Mouse (Mus musculus): ENCODE data around the gene Tob1. TPM values are rescaled to one million over a fixed set of nuclear protein-coding genes. Genes with fewer than 3 reads are reported as not detected.

The Tob1 gene
- polyA plus RNA-seq, 1 experiment from 2014 or later, result 28.9 TPM

Other genes with a start within 250 kb of the Tob1 start
- 289 and 314 TPM in 2 replicates for gene Gm20390, start 243.2 kb upstream of the Tob1 start, polyA plus RNA-seq (2015; fragmentation: Nextera tagmentation; extraction: Ambion mirVana)
- gene Nme1, start 242.9 kb upstream of the Tob1 start, polyA plus RNA-seq (2015; fragmentation: Nextera tagmentation; extraction: Ambion mirVana), result 100 and 105 TPM in 2 replicates
- gene Spag9, start 215.4 kb upstream of the Tob1 start, polyA plus RNA-seq (2015; fragmentation: Nextera tagmentation; extraction: Ambion mirVana), result 35.0 and 36.2 TPM in 2 replicates
- gene Wfikkn2, start 34.6 kb downstream of the Tob1 start, polyA plus RNA-seq (2015; fragmentation: Nextera tagmentation; extraction: Ambion mirVana), result 1.2 and 1.5 TPM in 2 replicates
- 0.33 TPM in 1 of 2 replicates, not detected in the other for gene Gm21885, start 70.4 kb downstream of the Tob1 start, polyA plus RNA-seq (2015; fragmentation: Nextera tagmentation; extraction: Ambion mirVana)
- 99.0 and 105 TPM in 2 replicates for gene Luc7l3, start 110.5 kb downstream of the Tob1 start, polyA plus RNA-seq (2015; fragmentation: Nextera tagmentation; extraction: Ambion mirVana)
- gene Ankrd40, start 116.5 kb downstream of the Tob1 start, polyA plus RNA-seq (2015; fragmentation: Nextera tagmentation; extraction: Ambion mirVana), result 11.5 and 12.2 TPM in 2 replicates
- gene Abcc3, start 181.5 kb downstream of the Tob1 start, polyA plus RNA-seq (2015; fragmentation: Nextera tagmentation; extraction: Ambion mirVana), result 4.0 and 5.0 TPM in 2 replicates

Measured in lung, embryonic 16.5 days (tissue).